Mouse (Mus musculus): ENCODE results near the gene Ifit3.
A peak's percentile ranks its signal among the peaks of the same experiment; 100 is the strongest.
"Not testable (repeated sequence)": the region's sequence is repeated elsewhere in the genome, so short reads cannot be mapped to it uniquely, and the experiment has no call there.

Ifit3 gene

GRCm38 (mm10) chr19:34587898-34588692, 4.8 kb downstream of the Ifit3 start:
- not testable (repeated sequence) for DNase-seq (ENCODE audit: low spot score in 2 of 2)

- no peak for DNase-seq (ENCODE audit: low spot score in 2 of 2)
Observed at GRCm38 (mm10) chr19:34588959-34589358, 5.6 kb downstream of the Ifit3 start.

DNA sequence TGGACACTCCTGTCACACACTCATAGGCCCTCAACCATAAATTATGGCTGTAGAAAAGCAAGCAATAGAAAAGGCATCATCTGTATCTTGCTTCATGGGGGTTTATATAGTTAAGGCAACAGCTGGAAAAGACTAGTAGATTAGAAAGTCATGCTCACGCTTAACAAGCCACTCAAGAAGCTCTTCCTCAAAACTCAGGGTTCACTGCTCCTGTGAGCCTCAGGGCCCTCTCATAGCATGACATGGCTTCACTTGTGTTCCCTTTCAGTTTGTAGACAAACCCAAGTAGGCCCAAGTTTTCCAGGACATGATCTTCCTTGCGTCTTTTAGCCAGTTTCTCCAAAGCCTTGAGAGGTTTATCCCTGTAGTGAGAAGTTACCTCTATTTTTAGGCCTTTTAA, 10.1 kb downstream of the Ifit3 start:
- DNase-seq (ENCODE audit: low spot score in 2 of 2), result peak; percentile 56 to 60

- DNase-seq (ENCODE audit: low spot score in 2 of 2), result not testable (repeated sequence)
Observed at GRCm38 (mm10) chr19:34594523-34594922, 11.2 kb downstream of the Ifit3 start.

DNA sequence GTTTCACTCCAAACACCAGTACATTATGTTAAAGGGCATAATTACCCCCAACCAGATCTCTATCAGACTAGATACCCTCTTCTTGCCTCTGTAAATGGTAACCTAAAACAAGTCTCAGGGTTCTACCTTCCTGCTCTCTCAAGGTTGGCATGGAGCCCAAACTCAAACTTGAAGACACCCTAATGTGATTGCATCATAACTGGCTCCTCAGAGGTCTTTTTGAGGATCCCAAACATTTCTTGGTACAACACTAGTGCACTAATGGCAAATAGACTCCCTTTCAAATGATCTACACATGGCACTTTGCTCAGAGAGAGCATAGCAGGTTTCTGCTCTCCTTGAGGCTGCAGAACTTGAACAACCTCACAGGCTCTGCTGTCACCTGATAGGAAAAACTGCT, 13.5 kb downstream of the Ifit3 start:
- no peak for DNase-seq (ENCODE audit: low spot score in 2 of 2)

DNA sequence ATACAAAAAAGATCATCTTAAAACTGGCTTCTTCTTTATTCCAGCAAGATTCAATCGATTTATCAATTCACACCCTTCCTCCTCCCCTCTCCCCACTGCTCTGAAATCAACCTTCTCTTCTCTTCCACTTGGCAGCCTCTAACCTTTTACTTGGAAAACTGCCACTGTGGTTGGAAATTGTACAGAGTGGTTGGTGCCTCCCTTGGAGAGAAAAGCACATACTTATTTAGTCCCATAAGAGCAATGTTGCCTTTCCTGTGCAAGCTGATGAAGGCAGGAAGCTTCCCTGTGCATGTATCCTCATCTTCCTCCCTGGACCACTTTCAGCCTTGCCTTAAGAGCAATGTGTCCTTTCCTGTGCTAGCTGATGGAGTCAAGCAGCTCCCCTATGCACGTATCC, 15.0 kb downstream of the Ifit3 start:
- DNase-seq (ENCODE audit: low spot score in 2 of 2), result no peak

GRCm38 (mm10) chr19:34599250-34599649, 15.9 kb downstream of the Ifit3 start:
- DNase-seq (ENCODE audit: low spot score in 2 of 2), result peak; percentile 61 to 84

- DNase-seq (ENCODE audit: low spot score in 2 of 2), result peak; percentile 68 to 77
Observed at GRCm38 (mm10) chr19:34601888-34602287, 18.6 kb downstream of the Ifit3 start, which contains the start of gene Ifit1bl1. Gene Ifit1bl1, minus strand, starts transcription at chr19:34601956.

DNA sequence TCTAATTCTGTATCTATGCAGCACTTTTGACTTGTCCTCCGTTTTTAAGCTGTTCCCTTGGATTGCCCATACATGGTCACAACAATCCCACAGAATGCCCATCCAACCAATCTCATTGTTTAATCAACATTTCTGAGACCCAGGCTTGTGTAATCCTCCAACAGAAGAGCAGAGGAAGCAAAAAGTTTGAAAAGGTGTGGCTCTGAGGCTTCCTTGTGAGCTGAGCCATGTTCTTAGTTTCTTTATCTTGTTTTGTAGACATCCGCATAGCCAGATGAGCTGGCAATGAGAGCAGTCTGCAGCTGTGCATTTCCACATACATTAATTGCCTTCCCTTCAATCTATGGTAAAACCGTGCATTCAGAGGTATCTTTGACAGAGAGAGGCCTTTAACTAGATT, 22.1 kb downstream of the Ifit3 start:
- DNase-seq (ENCODE audit: low spot score in 2 of 2), result no peak

GRCm38 (mm10) chr19:34607237-34608051, 24.1 kb downstream of the Ifit3 start, which contains the start of gene Ifit3b:
Gene Ifit3b, plus strand, starts transcription at chr19:34607970.
- not testable (repeated sequence) for DNase-seq (ENCODE audit: low spot score in 2 of 2)

- DNase-seq (ENCODE audit: low spot score in 2 of 2), result not testable (repeated sequence)
Observed at GRCm38 (mm10) chr19:34610118-34610517, 26.8 kb downstream of the Ifit3 start.

DNA sequence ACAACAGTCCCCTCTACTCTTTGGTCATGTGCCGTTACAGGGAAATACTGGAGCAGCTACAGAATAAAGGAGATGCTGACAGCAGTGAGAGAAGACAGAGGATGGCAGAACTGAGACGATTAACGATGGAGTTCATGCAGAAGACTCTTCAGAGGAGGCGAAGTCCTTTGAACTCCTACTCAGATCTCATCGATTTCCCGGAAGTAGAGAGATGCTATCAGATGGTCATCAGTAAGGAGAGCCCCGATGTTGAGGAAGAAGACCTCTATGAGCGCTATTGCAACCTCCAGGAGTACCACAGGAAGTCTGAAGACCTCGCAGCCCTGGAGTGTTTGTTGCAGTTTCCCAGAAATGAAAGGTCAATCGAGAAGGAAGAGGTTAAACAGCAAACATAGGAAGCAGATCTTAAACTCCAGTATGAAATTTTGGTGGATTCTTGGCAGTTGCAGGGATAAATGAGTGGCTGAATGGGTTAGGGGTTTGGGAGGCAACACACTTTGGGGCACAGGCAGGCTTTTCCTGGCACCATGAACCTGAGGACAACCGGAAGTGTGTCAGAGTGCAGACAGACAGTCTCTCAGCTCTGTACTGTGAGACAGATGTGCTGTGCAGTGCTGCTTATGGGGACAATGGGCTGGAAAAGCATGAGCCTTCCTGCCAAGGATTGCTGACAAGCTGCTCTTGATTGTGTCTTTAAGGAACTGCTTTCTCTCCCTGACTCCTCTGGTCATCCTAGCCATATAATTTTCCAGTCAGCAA, 29.1 kb downstream of the Ifit3 start:
- DNase-seq (ENCODE audit: low spot score in 2 of 2), result not testable (repeated sequence)

DNA sequence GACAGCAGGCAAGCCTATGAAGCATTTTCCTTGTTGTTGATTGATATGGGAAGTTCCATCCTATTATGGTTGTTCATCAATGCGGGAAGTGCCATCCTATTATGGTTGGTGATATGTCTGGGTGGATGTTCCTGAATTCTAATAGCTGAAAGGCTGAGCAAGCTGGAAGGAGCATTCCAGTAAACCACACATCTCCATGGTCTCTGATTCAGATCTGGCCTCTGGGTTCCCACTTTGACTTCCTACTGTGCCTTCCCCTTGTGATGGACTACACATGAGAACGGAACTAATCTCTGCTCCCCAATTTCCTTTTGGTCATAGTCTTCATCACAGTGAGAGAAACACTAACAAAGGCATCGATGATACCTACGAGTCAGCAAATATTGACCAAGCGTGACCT, 37.5 kb downstream of the Ifit3 start:
- no peak for DNase-seq (ENCODE audit: low spot score in 2 of 2)

DNA sequence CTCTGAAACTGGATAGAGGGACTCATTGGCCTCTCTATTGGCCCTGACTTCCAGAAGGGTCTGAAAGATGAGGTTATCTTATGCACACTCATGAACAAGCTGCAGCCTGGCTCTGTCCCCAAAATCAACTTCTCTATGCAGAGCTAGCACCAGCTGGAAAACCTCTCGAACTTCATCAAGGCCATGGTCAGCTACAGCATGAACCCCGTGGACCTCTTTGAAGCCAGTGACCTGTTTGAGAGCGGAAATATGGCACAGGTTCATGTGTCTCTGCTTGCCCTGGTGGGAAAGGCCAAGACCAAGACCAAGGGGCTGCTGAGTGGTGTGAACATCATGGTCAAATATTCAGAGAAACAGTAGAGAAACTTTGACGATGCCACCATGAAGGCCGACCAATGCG, 40.5 kb downstream of the Ifit3 start:
- no peak for DNase-seq (ENCODE audit: low spot score in 2 of 2)

DNA sequence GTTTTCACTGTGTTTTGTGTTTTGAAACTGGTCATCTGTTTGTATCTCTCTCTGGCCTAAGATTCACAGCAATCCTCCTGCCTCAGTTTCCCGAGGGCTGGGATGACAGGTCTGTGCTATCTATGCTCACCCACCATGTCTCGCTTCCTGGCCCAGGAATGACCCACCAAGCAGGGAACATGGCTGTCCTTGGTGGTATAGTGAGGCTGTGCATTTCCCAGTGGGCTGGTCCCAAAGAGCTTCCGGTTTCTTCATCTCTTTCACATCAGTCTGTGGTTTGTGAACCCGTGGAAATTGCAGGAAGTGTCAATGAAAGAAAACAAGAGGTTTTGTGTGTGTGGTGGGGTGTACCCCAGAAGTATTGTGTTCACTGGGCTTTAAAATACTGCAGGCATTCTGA, 41.3 kb downstream of the Ifit3 start:
- no peak for DNase-seq (ENCODE audit: low spot score in 2 of 2)

GRCm38 (mm10) chr19:34627496-34627895, 44.2 kb downstream of the Ifit3 start:
- no peak for DNase-seq (ENCODE audit: low spot score in 2 of 2)

GRCm38 (mm10) chr19:34631487-34631886, 48.2 kb downstream of the Ifit3 start:
- DNase-seq (ENCODE audit: low spot score in 2 of 2), result no peak

- no peak for DNase-seq (ENCODE audit: low spot score in 2 of 2)
Observed at GRCm38 (mm10) chr19:34633484-34633883, 50.2 kb downstream of the Ifit3 start.

- peak; percentile 32 to 48 for DNase-seq (ENCODE audit: low spot score in 2 of 2)
Observed at GRCm38 (mm10) chr19:34636933-34637557, 53.7 kb downstream of the Ifit3 start.
